Mouse (Mus musculus) heart, embryonic 15.5 days (tissue): ENCODE data around the gene Rxfp3. TPM values are rescaled to one million over a fixed set of nuclear protein-coding genes. Genes with fewer than 3 reads are reported as not detected.

Experiments
- ATAC-seq: fragments of 200-750 bp; cut with Nextera tagmentation; replicated peaks from 2 replicates; pipeline ENCODE4 v1.8.0; 2017; ENCODE audit warnings: low read depth, moderate TSS enrichment; ENCODE audit not compliant: insufficient number of reproducible peaks, insufficient read depth, low FRiP score
- H3K27ac ChIP-seq: fragments of 300-500 bp; sonication (generic); 2 replicates; pipeline ENCODE4 v1.5.1; 2015; ENCODE audit warnings: mild to moderate bottlenecking, inconsistent platforms
- H3K27me3 ChIP-seq: fragments of 300-500 bp; sonication (generic); 2 replicates; pipeline ENCODE4 v1.6.1; 2015; ENCODE audit warnings: inconsistent platforms
- H3K36me3 ChIP-seq: fragments of 300-500 bp; sonication (generic); 2 replicates; pipeline ENCODE4 v1.6.1; 2015; ENCODE audit warnings: mild to moderate bottlenecking, inconsistent platforms
- H3K4me1 ChIP-seq: fragments of 300-500 bp; sonication (generic); replicated peaks from 2 replicates; pipeline ENCODE4 v1.6.1; 2015; ENCODE audit warnings: inconsistent platforms
- H3K4me2 ChIP-seq: fragments of 300-500 bp; sonication (generic); 2 replicates; pipeline ENCODE4 v1.6.1; 2015; ENCODE audit warnings: inconsistent platforms, mild to moderate bottlenecking, moderate library complexity
- H3K4me3 ChIP-seq: fragments of 300-500 bp; sonication (generic); 2 replicates; pipeline ENCODE4 v1.5.1; 2015; ENCODE audit warnings: mild to moderate bottlenecking, inconsistent platforms
- H3K9ac ChIP-seq: fragments of 300-500 bp; sonication (generic); 2 replicates; pipeline ENCODE4 v1.6.1; 2015; ENCODE audit warnings: mild to moderate bottlenecking, inconsistent platforms
- H3K9me3 ChIP-seq: fragments of 300-500 bp; sonication (generic); replicated peaks from 2 replicates; pipeline ENCODE4 v1.6.1; 2016; ENCODE audit warnings: inconsistent platforms
- WGBS: fragments of 180-500 bp; shearing (Covaris S2); methylation state at CpG from one replicate; pipeline ENCODE4 v1.1.7; 2015; ENCODE audit warnings: mixed read lengths; 5-methylcytosine and 5-hydroxymethylcytosine counted together
- polyA plus RNA-seq: library from polyadenylated mRNA; unstranded; fragments of >200 nt; fragmentation: Nextera tagmentation; extraction: Ambion mirVana; gene quantifications from 2 replicates; pipeline ENCODE4 v1.2.1, GENCODE M21; 2015

The Rxfp3 gene
- polyA plus RNA-seq, 1 experiment from 2014 or later = 0.04 TPM

- H3K27ac ChIP-seq = no peak overlapping the region
- no peak overlapping the region for H3K9ac ChIP-seq
- H3K4me2 ChIP-seq = no peak overlapping the region
- no peak overlapping the region for H3K4me3 ChIP-seq
- H3K36me3 ChIP-seq = no peaks in the 10 kb centered on the region
- 80% methylated on average over 6 of the region's 6 CpGs for WGBS
- ATAC-seq = no peak
- no peaks in the 10 kb centered on the region for H3K27me3 ChIP-seq
- peaks cover 5% of the 10 kb centered on the region; the same call in 1 of the 2 replicates for H3K4me1 ChIP-seq
- no peaks in the 10 kb centered on the region for H3K9me3 ChIP-seq
These were observed 52.0 kb downstream of the Rxfp3 start for GRCm38 (mm10) chr15:10985756-10986155.

Other genes starting within 250 kb of the Rxfp3 start
- 1.2 and 7.3 TPM in 2 replicates for gene C1qtnf3, start 85.7 kb downstream of the Rxfp3 start, polyA plus RNA-seq
- 13.0 and 13.7 TPM in 2 replicates for gene Amacr, start 56.2 kb downstream of the Rxfp3 start, polyA plus RNA-seq
- gene Slc45a2, start 37.3 kb downstream of the Rxfp3 start, polyA plus RNA-seq = 0.08 and 0.13 TPM in 2 replicates
- gene Adamts12, start 26.8 kb upstream of the Rxfp3 start, polyA plus RNA-seq = 1.7 and 2.0 TPM in 2 replicates